ENCODE assay signal across 8 mouse cellular contexts in the genomic region with DNA sequence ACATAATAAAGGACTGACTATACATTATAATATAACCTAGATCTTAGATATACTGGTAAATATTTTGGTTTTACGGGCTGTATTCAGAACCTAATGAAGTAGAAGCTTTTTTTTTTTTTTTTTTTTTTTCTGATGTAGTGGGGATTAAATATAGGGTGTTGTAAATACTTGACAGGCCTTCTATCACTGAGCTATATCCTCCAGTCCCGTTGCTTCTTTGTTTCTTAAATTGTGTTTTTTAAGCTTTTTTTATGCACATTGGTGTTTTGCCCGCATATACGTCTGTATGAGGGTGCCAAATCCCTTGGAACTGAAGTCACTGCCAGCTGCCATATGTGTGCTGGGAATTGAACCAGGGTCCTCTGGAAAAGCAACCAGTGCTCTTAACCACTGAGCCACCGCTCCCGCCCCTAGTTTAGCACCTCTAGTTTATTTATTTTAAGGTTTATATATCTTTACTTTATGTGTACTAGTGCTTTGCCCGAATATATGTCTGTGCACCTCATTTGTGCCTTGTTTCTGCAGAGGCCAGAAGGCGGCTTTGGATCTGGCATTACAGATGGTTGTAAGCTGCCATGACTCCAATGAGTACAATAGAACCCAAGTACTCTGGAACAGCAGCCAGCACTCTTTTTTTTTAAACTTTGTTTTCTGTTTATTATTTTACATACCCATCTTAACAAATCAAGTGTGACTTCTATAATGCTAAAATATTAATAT. TPM values are rescaled to one million over a fixed set of nuclear protein-coding genes. Genes with fewer than 3 reads are reported as not detected.
DNase-seq lines count a peak whose midpoint lies in the region; ATAC-seq and TF ChIP-seq lines count a peak whose summit lies in the region.

No protein-coding gene starts in this region.

- H3K4me2 ChIP-seq in forebrain, embryonic 11.5 days (ENCODE audit: low read depth, low read length, severe bottlenecking) = peak overlapping the region; percentile 37; the same call in 1 of the 2 replicates
- peak overlapping the region; percentile 68 for H3K4me2 ChIP-seq in liver, embryonic 12.5 days

- H3K27me3 ChIP-seq in heart, adult 2 months (ENCODE audit: control insufficient read depth, insufficient read depth, low read length) = no peaks in the 10 kb centered on the region
- no peaks in the 10 kb centered on the region for H3K27me3 ChIP-seq in forebrain, embryonic 11.5 days (ENCODE audit: control insufficient read depth, insufficient read depth, low read length)
- no peaks in the 10 kb centered on the region for H3K27me3 ChIP-seq in liver, embryonic 12.5 days (replicated peaks)

- intact Hi-C loops in heart, adult 2 months (cut with DNase I) = loop anchor here (5.0 kb wide), 1 partner anchor 38 kb away; the partner anchor contains the start of gene Nkrf

- no peak for TF ChIP-seq EP300 in heart, adult 2 months (IDR thresholded peaks at IDR 0.05; ENCODE audit: insufficient read depth, low read depth, low read length)

- DNase-seq in heart, adult 2 months = no peak
- DNase-seq in heart, adult 8-10 months (ENCODE audit: low spot score) = no peak
- peak; percentile 17 for DNase-seq in 416B (ENCODE audit: low read depth)
- no peak for DNase-seq in forebrain, embryonic 11.5 days (ENCODE audit: low spot score)
- no peak for DNase-seq in right cerebral cortex, postnatal 14 days
- DNase-seq in T-cell, adult 2 months (ENCODE audit: low spot score) = no peak

- H3K27ac ChIP-seq in heart, adult 2 months = peak overlapping the region; percentile 86
- H3K27ac ChIP-seq in forebrain, embryonic 11.5 days (ENCODE audit: low read depth, low read length) = no peak overlapping the region
- H3K27ac ChIP-seq in liver, embryonic 12.5 days = peak overlapping the region; percentile 80; the same call in 1 of the 2 replicates

- no peaks in the 10 kb centered on the region for H3K36me3 ChIP-seq in heart, adult 2 months (ENCODE audit: control insufficient read depth, insufficient read depth, low read length)
- H3K36me3 ChIP-seq in forebrain, embryonic 11.5 days (ENCODE audit: control insufficient read depth, insufficient read depth, low read length) = no peaks in the 10 kb centered on the region
- 0 out of 2 replicates have a peak, but pooled peaks cover 4% of the 10 kb centered on the region for H3K36me3 ChIP-seq in liver, embryonic 12.5 days

- H3K79me2 ChIP-seq in heart, adult 2 months (replicated peaks; ENCODE audit: control insufficient read depth, insufficient read depth, low read length) = no peaks in the 10 kb centered on the region

- no peak for ATAC-seq in forebrain, embryonic 11.5 days (replicated peaks; ENCODE audit: low FRiP score)
- ATAC-seq in liver, embryonic 12.5 days = 0 out of 2 replicates have a peak, but pooled peaks have one; percentile 11
- ATAC-seq in inflammation-experienced regulatory T-cells, adult 6 months = no peak

- no peaks in the 10 kb centered on the region for H3K9me3 ChIP-seq in forebrain, embryonic 11.5 days (ENCODE audit: control insufficient read depth, low read length)
- H3K9me3 ChIP-seq in liver, embryonic 12.5 days (replicated peaks) = no peaks in the 10 kb centered on the region

- peak overlapping the region; percentile 60 for H3K4me3 ChIP-seq in heart, adult 2 months
- H3K4me3 ChIP-seq in forebrain, embryonic 11.5 days (ENCODE audit: low read depth, low read length) = peak overlapping the region; percentile 32; the same call in 1 of the 2 replicates
- H3K4me3 ChIP-seq in liver, embryonic 12.5 days = peak overlapping the region; percentile 64

- no peak overlapping the region for H3K9ac ChIP-seq in heart, adult 2 months (ENCODE audit: low read depth, low read length)
- H3K9ac ChIP-seq in forebrain, embryonic 11.5 days (ENCODE audit: low read length) = no peak overlapping the region
- peak overlapping the region; percentile 66; the same call in 1 of the 2 replicates for H3K9ac ChIP-seq in liver, embryonic 12.5 days

- TF ChIP-seq CTCF in heart, adult 2 months (IDR thresholded peaks at IDR 0.05) = no peak

- WGBS in heart, adult 2 months = 47% methylated on average over 8 of the region's 8 CpGs
- WGBS in forebrain, embryonic 11.5 days = 58% methylated on average over 8 of the region's 8 CpGs
- WGBS in liver, embryonic 12.5 days (ENCODE audit: insufficient replicate concordance) = 47% methylated on average over 8 of the region's 8 CpGs

- TF ChIP-seq POLR2A in heart, adult 2 months (IDR thresholded peaks at IDR 0.05; ENCODE audit: insufficient read depth, low read depth, low read length) = no peak

- no peaks in the 10 kb centered on the region for H3K4me1 ChIP-seq in heart, adult 2 months (ENCODE audit: control insufficient read depth, insufficient read depth, low read length)
- peaks cover 2% of the 10 kb centered on the region; the same call in 1 of the 2 replicates for H3K4me1 ChIP-seq in forebrain, embryonic 11.5 days (replicated peaks; ENCODE audit: control insufficient read depth, insufficient read depth, low read length)
- peaks cover 11% of the 10 kb centered on the region for H3K4me1 ChIP-seq in liver, embryonic 12.5 days

RNA-seq across cellular contexts. Expression of gene Ube2a, which starts 8.9 kb away (rescaled TPM):
- 10 to 100 TPM; 62.6 to 76.5 TPM for total RNA-seq in heart, adult 2 months (2021)
- 39.4 and 65.7 TPM in 2 replicates for polyA plus RNA-seq in heart, adult 2 months (2012; rRNA removed)
- total RNA-seq in heart, adult 8-10 months (2022) = 10 to 100 TPM; 61.7 to 72.1 (median 66.5) TPM
- polyA plus RNA-seq in forebrain, embryonic 11.5 days (2014; fragmentation: Nextera tagmentation; extraction: Ambion mirVana) = 119 and 121 TPM in 2 replicates
- 88.0 and 89.9 TPM in 2 replicates for polyA plus RNA-seq in liver, embryonic 12.5 days (2016; fragmentation: Nextera tagmentation; extraction: Ambion mirVana)
- polyA plus RNA-seq in inflammation-experienced regulatory T-cells, adult 6 months (2017; shearing (Covaris generic)) = 100 to 1,000 TPM; 124 to 197 (median 127) TPM

RNA-seq across cellular contexts. Expression of gene C330007P06Rik, which starts 9.1 kb away (rescaled TPM):
- 10 to 100 TPM; 15.7 to 17.4 TPM for total RNA-seq in heart, adult 2 months (2021)
- polyA plus RNA-seq in heart, adult 2 months (2012; rRNA removed) = 7.4 and 9.7 TPM in 2 replicates
- total RNA-seq in heart, adult 8-10 months (2022) = 10 to 100 TPM; 14.4 to 16.6 (median 15.4) TPM
- 35.5 and 36.2 TPM in 2 replicates for polyA plus RNA-seq in forebrain, embryonic 11.5 days (2014; fragmentation: Nextera tagmentation; extraction: Ambion mirVana)
- polyA plus RNA-seq in liver, embryonic 12.5 days (2016; fragmentation: Nextera tagmentation; extraction: Ambion mirVana) = 18.5 and 22.2 TPM in 2 replicates
- 10 to 100 TPM; 26.9 to 28.7 (median 27.7) TPM for polyA plus RNA-seq in inflammation-experienced regulatory T-cells, adult 6 months (2017; shearing (Covaris generic))

RNA-seq across cellular contexts. Expression of gene Nkrf, which starts 37.9 kb away (rescaled TPM):
- 1 to 10 TPM; 3.0 to 3.3 TPM for total RNA-seq in heart, adult 2 months (2021)
- polyA plus RNA-seq in heart, adult 2 months (2012; rRNA removed) = 0.74 and 1.6 TPM in 2 replicates
- 1 to 10 TPM; 3.2 to 4.2 (median 3.5) TPM for total RNA-seq in heart, adult 8-10 months (2022)
- polyA plus RNA-seq in forebrain, embryonic 11.5 days (2014; fragmentation: Nextera tagmentation; extraction: Ambion mirVana) = 4.7 and 4.9 TPM in 2 replicates
- 1.2 TPM in 2 replicates for polyA plus RNA-seq in liver, embryonic 12.5 days (2016; fragmentation: Nextera tagmentation; extraction: Ambion mirVana)
- 1 to 10 TPM; 1.5 to 5.6 (median 2.7) TPM for polyA plus RNA-seq in inflammation-experienced regulatory T-cells, adult 6 months (2017; shearing (Covaris generic))
